18 mouse cellular contexts compared by ENCODE assay signal in genomic region chr9:36808126-36808785, GRCm38 (mm10). TPM values are rescaled to one million over a fixed set of nuclear protein-coding genes. Genes with fewer than 3 reads are reported as not detected.
DNase-seq lines count a peak whose midpoint lies in the region; ATAC-seq lines count a peak whose summit lies in the region.
"Had no signal": no experiment of that assay in that cellular context is flagged by ENCODE, and none has a peak within 500 bp of the region (broad histone marks: within the 10 kb centered on the region; RNA-seq: fewer than 3 reads in every experiment).

No protein-coding gene starts in this region.

- H3K4me2 ChIP-seq in forebrain, embryonic 16.5 days (ENCODE audit: low read length), result no peak overlapping the region
- H3K4me2 ChIP-seq in liver, embryonic 16.5 days (ENCODE audit: low read depth, low read length), result no peak overlapping the region
- H3K4me2 ChIP-seq: embryonic facial prominence, embryonic 13.5 days; heart, embryonic 13.5 days; hindbrain, embryonic 15.5 days had no signal

- H3K27ac ChIP-seq in forebrain, embryonic 16.5 days (ENCODE audit: low read length), result no peak overlapping the region
- H3K27ac ChIP-seq in forebrain, embryonic 10.5 days, result no peak overlapping the region
- H3K27ac ChIP-seq in liver, embryonic 16.5 days (ENCODE audit: low read length), result no peak overlapping the region
- H3K27ac ChIP-seq: embryonic facial prominence, embryonic 13.5 days; heart, embryonic 13.5 days; hindbrain, embryonic 15.5 days had no signal

- H3K4me1 ChIP-seq in forebrain, embryonic 16.5 days (replicated peaks; ENCODE audit: control insufficient read depth, insufficient read depth, low read length), result 0 out of 2 replicates have a peak, but pooled peaks cover 3% of the 10 kb centered on the region
- H3K4me1 ChIP-seq in forebrain, embryonic 10.5 days, result no peaks in the 10 kb centered on the region
- H3K4me1 ChIP-seq in liver, embryonic 16.5 days (ENCODE audit: control insufficient read depth, low read depth, low read length), result no peaks in the 10 kb centered on the region
- H3K4me1 ChIP-seq: embryonic facial prominence, embryonic 13.5 days; heart, embryonic 13.5 days; hindbrain, embryonic 15.5 days had no signal

- DNase-seq in forebrain, embryonic 10.5 days (ENCODE audit: extremely low spot score, low spot score), result no peak
- peak; percentile 32 for DNase-seq in layer of hippocampus, adult 11-12 months (ENCODE audit: low spot score)
- DNase-seq in layer of hippocampus, postnatal 25 days (ENCODE audit: extremely low spot score in 1 of 2, low spot score in 1 of 2), result no peak
- no peak for DNase-seq in liver
- DNase-seq: adrenal gland, postnatal 10 days; cerebellum, adult 18-20 months; cerebellum, adult 9-11 months; cerebellum, postnatal 36 days; gastrocnemius, postnatal 36 days; heart, adult 11 months; heart, postnatal 36 days had no signal

- no peaks in the 10 kb centered on the region for H3K9me3 ChIP-seq in forebrain, embryonic 16.5 days (ENCODE audit: control insufficient read depth, low read length)
- H3K9me3 ChIP-seq in forebrain, embryonic 10.5 days, result no peaks in the 10 kb centered on the region
- H3K9me3 ChIP-seq in liver, embryonic 16.5 days (replicated peaks; ENCODE audit: control insufficient read depth, low read length), result no peaks in the 10 kb centered on the region
- H3K9me3 ChIP-seq: embryonic facial prominence, embryonic 13.5 days; heart, embryonic 13.5 days; hindbrain, embryonic 15.5 days had no signal

- no peaks in the 10 kb centered on the region for H3K36me3 ChIP-seq in forebrain, embryonic 16.5 days (ENCODE audit: control insufficient read depth, insufficient read depth)
- no peaks in the 10 kb centered on the region for H3K36me3 ChIP-seq in forebrain, embryonic 10.5 days (replicated peaks)
- no peaks in the 10 kb centered on the region for H3K36me3 ChIP-seq in liver, embryonic 16.5 days (ENCODE audit: control insufficient read depth, insufficient read depth)
- H3K36me3 ChIP-seq: embryonic facial prominence, embryonic 13.5 days; heart, embryonic 13.5 days; hindbrain, embryonic 15.5 days had no signal

- ATAC-seq in forebrain, embryonic 16.5 days, result 0 out of 2 replicates have a peak, but pooled peaks have one; percentile 15
- peak; percentile 27; the same call in 1 of the 2 replicates for ATAC-seq in liver, embryonic 16.5 days (ENCODE audit: low read depth)
- ATAC-seq in erythroid progenitor cell, adult 5-6 weeks (replicated peaks; ENCODE audit: low FRiP score, poor library complexity, severe bottlenecking), result no peak

- H3K27me3 ChIP-seq in forebrain, embryonic 16.5 days (replicated peaks; ENCODE audit: control insufficient read depth, insufficient read depth, low read length), result no peaks in the 10 kb centered on the region
- H3K27me3 ChIP-seq in forebrain, embryonic 10.5 days (ENCODE audit: poor library complexity, severe bottlenecking), result no peaks in the 10 kb centered on the region
- no peaks in the 10 kb centered on the region for H3K27me3 ChIP-seq in liver, embryonic 16.5 days (ENCODE audit: control insufficient read depth, insufficient read depth, low read depth, low read length)
- H3K27me3 ChIP-seq: embryonic facial prominence, embryonic 13.5 days; heart, embryonic 13.5 days; hindbrain, embryonic 15.5 days had no signal

- H3K4me3 ChIP-seq in forebrain, embryonic 16.5 days (replicated peaks; ENCODE audit: low read length), result no peak overlapping the region
- no peak overlapping the region for H3K4me3 ChIP-seq in forebrain, embryonic 10.5 days
- H3K4me3 ChIP-seq in liver, embryonic 16.5 days (ENCODE audit: low read depth, low read length), result no peak overlapping the region
- H3K4me3 ChIP-seq: embryonic facial prominence, embryonic 13.5 days; heart, embryonic 13.5 days; hindbrain, embryonic 15.5 days had no signal

- WGBS in forebrain, embryonic 16.5 days, result 54% methylated on average over 5 of the region's 5 CpGs
- WGBS in forebrain, embryonic 10.5 days, result 93% methylated on average over 5 of the region's 5 CpGs
- WGBS in liver, embryonic 16.5 days (ENCODE audit: insufficient replicate concordance), result 67% methylated on average over 5 of the region's 5 CpGs

- H3K9ac ChIP-seq in forebrain, embryonic 16.5 days (replicated peaks; ENCODE audit: low read depth, low read length), result no peak overlapping the region
- no peak overlapping the region for H3K9ac ChIP-seq in liver, embryonic 16.5 days (ENCODE audit: low read depth, low read length)
- H3K9ac ChIP-seq: embryonic facial prominence, embryonic 13.5 days; heart, embryonic 13.5 days; hindbrain, embryonic 15.5 days had no signal

RNA-seq across cellular contexts. Expression of gene Ei24, which starts 11.1 kb away (rescaled TPM):
- 125 TPM in 2 replicates for polyA plus RNA-seq in forebrain, embryonic 16.5 days (2015; fragmentation: Nextera tagmentation; extraction: Ambion mirVana)
- polyA plus RNA-seq in forebrain, embryonic 10.5 days (2016; fragmentation: Nextera tagmentation; extraction: Ambion mirVana), result 101 and 106 TPM in 2 replicates
- 100 to 1,000 TPM; 101 to 104 TPM for total RNA-seq in layer of hippocampus, postnatal 25 days (2021)
- 25.3 and 26.2 TPM in 2 replicates for polyA plus RNA-seq in liver, embryonic 16.5 days (2015; fragmentation: Nextera tagmentation; extraction: Ambion mirVana)
- 6.8 and 9.6 TPM in 2 replicates for total RNA-seq in erythroid progenitor cell, adult 5-6 weeks (2015; ENCODE audit: low replicate concordance)
- total RNA-seq in erythroid progenitor cell, adult 5-6 weeks (2017; ENCODE audit: low replicate concordance), result 6.7 and 16.0 TPM in 2 replicates

RNA-seq across cellular contexts. Expression of gene Fez1, which starts 13.4 kb away (rescaled TPM):
- polyA plus RNA-seq in forebrain, embryonic 16.5 days (2015; fragmentation: Nextera tagmentation; extraction: Ambion mirVana), result 715 and 751 TPM in 2 replicates
- polyA plus RNA-seq in forebrain, embryonic 10.5 days (2016; fragmentation: Nextera tagmentation; extraction: Ambion mirVana), result 184 and 186 TPM in 2 replicates
- total RNA-seq in layer of hippocampus, postnatal 25 days (2021), result 100 to 1,000 TPM; 301 to 329 TPM
- polyA plus RNA-seq in liver, embryonic 16.5 days (2015; fragmentation: Nextera tagmentation; extraction: Ambion mirVana), result 0.08 and 0.12 TPM in 2 replicates
- not detected in 2 replicates for total RNA-seq in erythroid progenitor cell, adult 5-6 weeks (2015; ENCODE audit: low replicate concordance)
- total RNA-seq in erythroid progenitor cell, adult 5-6 weeks (2017; ENCODE audit: low replicate concordance), result not detected in 2 replicates
- total RNA-seq: MEL had no signal

RNA-seq across cellular contexts. Expression of gene Stt3a, which starts 40.8 kb away (rescaled TPM):
- 104 and 108 TPM in 2 replicates for polyA plus RNA-seq in forebrain, embryonic 16.5 days (2015; fragmentation: Nextera tagmentation; extraction: Ambion mirVana)
- polyA plus RNA-seq in forebrain, embryonic 10.5 days (2016; fragmentation: Nextera tagmentation; extraction: Ambion mirVana), result 158 and 173 TPM in 2 replicates
- total RNA-seq in layer of hippocampus, postnatal 25 days (2021), result 10 to 100 TPM; 66.8 to 84.0 TPM
- polyA plus RNA-seq in liver, embryonic 16.5 days (2015; fragmentation: Nextera tagmentation; extraction: Ambion mirVana), result 192 and 201 TPM in 2 replicates
- 96.4 and 165 TPM in 2 replicates for total RNA-seq in erythroid progenitor cell, adult 5-6 weeks (2015; ENCODE audit: low replicate concordance)
- total RNA-seq in erythroid progenitor cell, adult 5-6 weeks (2017; ENCODE audit: low replicate concordance), result 169 and 238 TPM in 2 replicates

Comparison
In these comparisons a context has a peak if more than half of its experiments do, and no peak if none do; other contexts are left out.
1. RNA of gene Fez1, which starts 13.4 kb away (polyA plus RNA-seq): 715 to 751 TPM in forebrain, embryonic 16.5 days and 184 to 186 TPM in forebrain, embryonic 10.5 days; 0.08 to 0.12 TPM in liver, embryonic 16.5 days; every median in the first group is over 100 times any median in the second.